In the genomic region with DNA sequence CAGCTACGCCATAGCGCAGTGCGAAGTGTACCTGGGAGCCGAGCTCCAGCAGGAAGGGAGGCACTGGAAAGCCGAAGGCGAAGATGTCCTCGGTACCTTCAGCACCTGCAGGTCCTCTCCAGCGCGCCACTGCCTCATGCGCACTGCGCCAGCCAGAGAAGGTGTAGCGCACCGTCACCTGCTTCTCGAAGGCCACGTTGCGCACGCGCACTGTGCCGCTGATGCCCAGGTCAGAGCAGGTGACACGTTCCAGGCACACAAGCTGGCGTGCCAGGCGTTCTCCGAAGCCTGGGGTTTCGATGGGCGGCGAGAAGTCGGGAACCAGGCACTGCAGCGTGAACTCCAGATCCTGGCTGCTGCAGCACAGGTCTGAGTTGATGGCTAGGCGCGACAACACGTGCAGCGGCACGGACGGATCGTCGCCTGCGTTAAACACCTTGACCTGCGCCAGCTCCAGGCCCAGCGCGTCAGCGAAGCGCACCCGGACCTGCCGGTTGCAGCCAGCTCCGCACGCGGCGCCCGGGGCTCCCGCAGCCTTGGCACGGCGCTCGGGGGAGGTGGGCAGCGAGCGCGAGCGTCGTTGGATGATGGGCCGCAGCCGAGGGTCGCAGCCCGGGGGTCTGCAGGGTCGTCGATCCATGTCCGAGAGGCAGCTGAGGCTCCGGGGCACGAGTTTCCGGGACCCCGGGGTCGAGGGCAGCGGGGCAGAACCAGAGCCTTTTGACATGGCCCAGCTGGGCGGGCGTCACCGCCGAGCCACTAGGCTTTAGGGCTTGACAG, we compare ENCODE assay signal across 7 mouse cellular contexts. TPM values are rescaled to one million over a fixed set of nuclear protein-coding genes. Genes with fewer than 3 reads are reported as not detected.
DNase-seq lines count a peak whose midpoint lies in the region; ATAC-seq and TF ChIP-seq lines count a peak whose summit lies in the region.

No protein-coding gene starts in this region.

- no peak for TF ChIP-seq CTCF in thymus, adult 2 months (IDR thresholded peaks at IDR 0.05; ENCODE audit: borderline replicate concordance, control insufficient read depth, extremely low read depth, insufficient read depth, low read length, poor library complexity)

- 0 out of 2 replicates have a peak, but pooled peaks have one; percentile 12 for ATAC-seq in heart, embryonic 12.5 days (ENCODE audit: insufficient number of reproducible peaks, low FRiP score)
- peak; percentile 36 for ATAC-seq in midbrain, embryonic 16.5 days

- H3K4me3 ChIP-seq in thymus, adult 2 months (ENCODE audit: control insufficient read depth, insufficient read depth, low read length) = peak overlapping the region; percentile 26
- H3K4me3 ChIP-seq in heart, embryonic 12.5 days = peak overlapping the region; percentile 64
- peak overlapping the region; percentile 71 for H3K4me3 ChIP-seq in midbrain, embryonic 16.5 days (ENCODE audit: low read depth, low read length)

- peak overlapping the region; percentile 82 for H3K9ac ChIP-seq in heart, embryonic 12.5 days
- H3K9ac ChIP-seq in midbrain, embryonic 16.5 days (ENCODE audit: low read depth, low read length) = peak overlapping the region; percentile 77

- H3K27ac ChIP-seq in thymus, adult 2 months (ENCODE audit: control insufficient read depth, insufficient read depth, low read length) = no peak overlapping the region
- peak overlapping the region; percentile 90 for H3K27ac ChIP-seq in heart, embryonic 12.5 days (ENCODE audit: poor library complexity, severe bottlenecking)
- H3K27ac ChIP-seq in midbrain, embryonic 16.5 days (ENCODE audit: low read length) = peak overlapping the region; percentile 79; the same call in 1 of the 2 replicates

- H3K36me3 ChIP-seq in thymus, adult 2 months (ENCODE audit: control insufficient read depth, insufficient read depth, low read length) = no peaks in the 10 kb centered on the region
- H3K36me3 ChIP-seq in heart, embryonic 12.5 days = peaks cover 11% of the 10 kb centered on the region
- H3K36me3 ChIP-seq in midbrain, embryonic 16.5 days (ENCODE audit: control insufficient read depth, insufficient read depth, low read length) = no peaks in the 10 kb centered on the region

- H3K27me3 ChIP-seq in thymus, adult 2 months (ENCODE audit: control insufficient read depth, insufficient read depth, low read length) = no peaks in the 10 kb centered on the region; the same call in 1 of the 2 replicates
- H3K27me3 ChIP-seq in heart, embryonic 12.5 days (replicated peaks) = peaks cover 9% of the 10 kb centered on the region; the same call in 1 of the 2 replicates
- H3K27me3 ChIP-seq in midbrain, embryonic 16.5 days (ENCODE audit: control insufficient read depth, insufficient read depth, low read depth, low read length) = peaks cover 5% of the 10 kb centered on the region; the same call in 1 of the 2 replicates

- DNase-seq in thymus, adult 2 months = no peak
- DNase-seq in thymus, postnatal 0 days (ENCODE audit: low spot score) = no peak
- peak; percentile 53 to 56 for DNase-seq in cerebellum, postnatal 25 days
- DNase-seq in layer of hippocampus, postnatal 36 days = peak; percentile 33 to 42
- no peak for DNase-seq in B cell, adult 2 months

- no peak for TF ChIP-seq POLR2A in thymus, adult 2 months (IDR thresholded peaks at IDR 0.05; ENCODE audit: control insufficient read depth, extremely low read depth, insufficient read depth, low read length, poor library complexity)

- 26% methylated on average over 75 of the region's 75 CpGs for WGBS in thymus, adult 2 months
- WGBS in heart, embryonic 12.5 days = 9% methylated on average over 75 of the region's 75 CpGs
- 19% methylated on average over 70 of the region's 75 CpGs for WGBS in midbrain, embryonic 16.5 days

- no peaks in the 10 kb centered on the region; the same call in 1 of the 2 replicates for H3K9me3 ChIP-seq in heart, embryonic 12.5 days (replicated peaks)
- H3K9me3 ChIP-seq in midbrain, embryonic 16.5 days (replicated peaks; ENCODE audit: control insufficient read depth, low read length, poor library complexity, severe bottlenecking) = no peaks in the 10 kb centered on the region

- peak overlapping the region; percentile 99 for H3K4me2 ChIP-seq in heart, embryonic 12.5 days
- H3K4me2 ChIP-seq in midbrain, embryonic 16.5 days (ENCODE audit: low read length) = peak overlapping the region; percentile 94

- H3K4me1 ChIP-seq in thymus, adult 2 months (replicated peaks; ENCODE audit: control insufficient read depth, insufficient read depth, low read length) = 0 out of 2 replicates have a peak, but pooled peaks cover 4% of the 10 kb centered on the region
- H3K4me1 ChIP-seq in heart, embryonic 12.5 days (replicated peaks) = peaks cover 53% of the 10 kb centered on the region
- peaks cover 17% of the 10 kb centered on the region; the same call in 1 of the 2 replicates for H3K4me1 ChIP-seq in midbrain, embryonic 16.5 days (ENCODE audit: control insufficient read depth, insufficient read depth, low read length)

RNA-seq across cellular contexts. Expression of gene Ppp1r3d, which starts 0.6 kb away (rescaled TPM):
- 2.1 and 2.8 TPM in 2 replicates for polyA plus RNA-seq in thymus, adult 2 months (2012; rRNA removed)
- 1.0 and 1.3 TPM in 2 replicates for polyA plus RNA-seq in thymus, postnatal 0 days (2015; fragmentation: Nextera tagmentation; extraction: Ambion mirVana)
- polyA plus RNA-seq in heart, embryonic 12.5 days (2016; fragmentation: Nextera tagmentation; extraction: Ambion mirVana) = 23.1 and 24.3 TPM in 2 replicates
- 1 to 10 TPM; 4.6 to 5.9 TPM for total RNA-seq in layer of hippocampus, postnatal 36 days (2021)
- 3.6 and 3.7 TPM in 2 replicates for polyA plus RNA-seq in midbrain, embryonic 16.5 days (2015; fragmentation: Nextera tagmentation; extraction: Ambion mirVana)

RNA-seq across cellular contexts. Expression of gene Fam217b, which starts 0.7 kb away (rescaled TPM):
- polyA plus RNA-seq in thymus, adult 2 months (2012; rRNA removed) = 0.70 and 1.0 TPM in 2 replicates
- 1.1 and 1.5 TPM in 2 replicates for polyA plus RNA-seq in thymus, postnatal 0 days (2015; fragmentation: Nextera tagmentation; extraction: Ambion mirVana)
- 6.8 and 6.9 TPM in 2 replicates for polyA plus RNA-seq in heart, embryonic 12.5 days (2016; fragmentation: Nextera tagmentation; extraction: Ambion mirVana)
- total RNA-seq in layer of hippocampus, postnatal 36 days (2021) = 10 to 100 TPM; 47.5 to 49.7 TPM
- polyA plus RNA-seq in midbrain, embryonic 16.5 days (2015; fragmentation: Nextera tagmentation; extraction: Ambion mirVana) = 13.4 and 18.3 TPM in 2 replicates

RNA-seq across cellular contexts. Expression of gene Sycp2, which starts 6.2 kb away (rescaled TPM):
- polyA plus RNA-seq in thymus, adult 2 months (2012; rRNA removed) = not detected in 2 replicates
- 0.04 and 0.07 TPM in 2 replicates for polyA plus RNA-seq in thymus, postnatal 0 days (2015; fragmentation: Nextera tagmentation; extraction: Ambion mirVana)
- 0.11 and 0.13 TPM in 2 replicates for polyA plus RNA-seq in heart, embryonic 12.5 days (2016; fragmentation: Nextera tagmentation; extraction: Ambion mirVana)
- 1 to 10 TPM in 1 of 2 experiments, under 1 TPM in 1; 0.67 to 1.1 TPM for total RNA-seq in layer of hippocampus, postnatal 36 days (2021)
- polyA plus RNA-seq in midbrain, embryonic 16.5 days (2015; fragmentation: Nextera tagmentation; extraction: Ambion mirVana) = 0.25 and 0.36 TPM in 2 replicates

RNA-seq across cellular contexts. Expression of gene Cdh26, which starts 16.7 kb away (rescaled TPM):
- polyA plus RNA-seq in thymus, adult 2 months (2012; rRNA removed) = 0.04 and 0.13 TPM in 2 replicates
- 0.16 and 0.18 TPM in 2 replicates for polyA plus RNA-seq in thymus, postnatal 0 days (2015; fragmentation: Nextera tagmentation; extraction: Ambion mirVana)
- 0.18 TPM in 1 of 2 replicates, not detected in the other for polyA plus RNA-seq in heart, embryonic 12.5 days (2016; fragmentation: Nextera tagmentation; extraction: Ambion mirVana)
- total RNA-seq in layer of hippocampus, postnatal 36 days (2021) = under 1 TPM in 1 of 2 experiments, not detected in 1; 0.37 TPM
- 0.19 and 0.20 TPM in 2 replicates for polyA plus RNA-seq in midbrain, embryonic 16.5 days (2015; fragmentation: Nextera tagmentation; extraction: Ambion mirVana)

Comparison
In these comparisons a context has a peak if more than half of its experiments do, and no peak if none do; other contexts are left out.
1. DNase-seq: peak in cerebellum, postnatal 25 days (2 of 2) and layer of hippocampus, postnatal 36 days (2 of 2); none in thymus, adult 2 months (single experiment), thymus, postnatal 0 days (single experiment) and B cell, adult 2 months (0 of 2).
2. Peak in every context shown above with its lines, with median percentiles within 50 percentile points of each other: H3K4me3 ChIP-seq.